Mouse (Mus musculus) cerebellum, adult 9-10 months (tissue): Measurements from ENCODE around the gene Zfp108.

Experiments
- DNase-seq: peaks from one replicate; pipeline ENCODE4 v3.0.0; 2022

Zfp108 gene

GRCm38 (mm10) chr7:24286916-24287315 lies 32.3 kb downstream of the Zfp108 start:
- DNase-seq: no peak

- DNase-seq: no peak
Measured at GRCm38 (mm10) chr7:24287670-24288069, 33.1 kb downstream of the Zfp108 start.

GRCm38 (mm10) chr7:24288512-24288911 lies 33.9 kb downstream of the Zfp108 start:
- no peak for DNase-seq

GRCm38 (mm10) chr7:24290106-24290693 lies 35.6 kb downstream of the Zfp108 start:
- DNase-seq: no peak

GRCm38 (mm10) chr7:24291387-24292090 lies 36.9 kb downstream of the Zfp108 start:
- no peak for DNase-seq

GRCm38 (mm10) chr7:24293061-24293851 lies 38.7 kb downstream of the Zfp108 start:
- DNase-seq: no peak

GRCm38 (mm10) chr7:24294763-24295162 lies 40.2 kb downstream of the Zfp108 start:
- DNase-seq: no peak

GRCm38 (mm10) chr7:24295376-24295775 lies 40.8 kb downstream of the Zfp108 start:
- no peak for DNase-seq

- no peak for DNase-seq
Measured at GRCm38 (mm10) chr7:24296386-24296785, 41.8 kb downstream of the Zfp108 start.

GRCm38 (mm10) chr7:24297361-24298095 lies 42.9 kb downstream of the Zfp108 start:
- no peak for DNase-seq

GRCm38 (mm10) chr7:24298635-24298972 lies 44.0 kb downstream of the Zfp108 start:
- DNase-seq: no peak

GRCm38 (mm10) chr7:24298973-24299708 lies 44.5 kb downstream of the Zfp108 start:
- peak; percentile 89 for DNase-seq

GRCm38 (mm10) chr7:24299823-24300481 lies 45.4 kb downstream of the Zfp108 start:
- DNase-seq: peak; percentile 69

- DNase-seq: no peak
Measured at GRCm38 (mm10) chr7:24300771-24301282, 46.2 kb downstream of the Zfp108 start, which contains the start of gene Zfp61. TSS of gene Zfp61 (minus strand) at chr7:24301232.
